Mouse (Mus musculus) liver, adult 2 months (tissue): Measurements from ENCODE around the gene Thap11.

ENCODE experiments used
- CTCF ChIP-seq: fragments of 200-500 bp; IDR thresholded peaks from 2 replicates; pipeline ENCODE4 v1.5.1; 2011; ENCODE audit warnings: low read depth, low read length, control low read depth
- POLR2A ChIP-seq: fragments of 200-500 bp; IDR thresholded peaks from 2 replicates; pipeline ENCODE4 v1.6.1; 2011; ENCODE audit warnings: low read length, control low read depth; ENCODE audit not compliant: insufficient read depth; ENCODE audit errors: extremely low read depth

DNA sequence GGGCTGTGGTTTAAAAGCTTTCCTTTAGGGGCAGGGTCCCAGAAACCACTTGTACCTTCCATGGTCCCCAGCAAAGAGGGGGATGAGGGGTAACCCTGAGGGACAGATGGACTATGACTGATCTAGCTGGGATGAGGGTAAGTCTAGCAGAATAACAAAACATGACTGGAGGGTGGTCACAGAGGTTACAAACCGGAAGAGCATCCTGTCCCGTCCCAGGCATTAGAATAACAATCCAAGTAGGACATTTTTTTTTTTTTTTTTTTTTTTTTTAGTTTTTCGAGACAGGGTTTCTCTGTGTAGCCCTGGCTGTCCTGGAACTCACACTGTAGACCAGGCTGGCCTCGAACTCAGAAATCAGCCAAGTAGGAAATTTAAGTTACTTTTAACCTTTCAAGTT, 4.9 kb upstream of the Thap11 start:
- no peak for TF ChIP-seq CTCF
- no peak for TF ChIP-seq POLR2A
